Mouse (Mus musculus) intestine, embryonic 15.5 days (tissue): Measurements from ENCODE around the gene Scube1. TPM values are rescaled to one million over a fixed set of nuclear protein-coding genes. Genes with fewer than 3 reads are reported as not detected.
A peak's percentile ranks its signal among the peaks of the same experiment; 100 is the strongest.

ENCODE experiments used
- ATAC-seq: fragments of 200-750 bp; cut with Nextera tagmentation; 2 replicates; pipeline ENCODE4 v1.8.0; 2017; ENCODE audit warnings: moderate TSS enrichment, moderate library complexity
- H3K27ac ChIP-seq: fragments of 300-500 bp; sonication (generic); 2 replicates; pipeline ENCODE4 v1.5.1; 2015; ENCODE audit warnings: mild to moderate bottlenecking, inconsistent platforms
- H3K27me3 ChIP-seq: fragments of 300-500 bp; sonication (generic); replicated peaks from 2 replicates; pipeline ENCODE4 v1.6.1; 2015; ENCODE audit warnings: inconsistent platforms
- H3K36me3 ChIP-seq: fragments of 300-500 bp; sonication (generic); 2 replicates; pipeline ENCODE4 v1.6.1; 2015; ENCODE audit warnings: inconsistent platforms
- H3K4me1 ChIP-seq: fragments of 300-500 bp; sonication (generic); replicated peaks from 2 replicates; pipeline ENCODE4 v1.6.1; 2015; ENCODE audit warnings: inconsistent platforms
- H3K4me2 ChIP-seq: fragments of 300-500 bp; sonication (generic); replicated peaks from 2 replicates; pipeline ENCODE4 v1.6.1; 2015; ENCODE audit warnings: mild to moderate bottlenecking, inconsistent platforms
- H3K4me3 ChIP-seq: fragments of 300-500 bp; sonication (generic); replicated peaks from 2 replicates; pipeline ENCODE4 v1.5.1; 2015; ENCODE audit warnings: inconsistent platforms
- H3K9ac ChIP-seq: fragments of 300-500 bp; sonication (generic); 2 replicates; pipeline ENCODE4 v1.6.1; 2015; ENCODE audit warnings: inconsistent platforms
- H3K9me3 ChIP-seq: fragments of 300-500 bp; sonication (generic); 2 replicates; pipeline ENCODE4 v1.6.1; 2016; ENCODE audit warnings: inconsistent platforms
- WGBS: fragments of 180-500 bp; shearing (Covaris S2); methylation state at CpG from one replicate; pipeline ENCODE4 v1.1.7; 2015; 5-methylcytosine and 5-hydroxymethylcytosine counted together
- polyA plus RNA-seq: library from polyadenylated mRNA; unstranded; fragments of >200 nt; fragmentation: Nextera tagmentation; extraction: Ambion mirVana; gene quantifications from 2 replicates; pipeline ENCODE4 v1.2.1, GENCODE M21; 2015

The Scube1 gene
- polyA plus RNA-seq, 1 experiment from 2014 or later = 4.3 TPM

DNA sequence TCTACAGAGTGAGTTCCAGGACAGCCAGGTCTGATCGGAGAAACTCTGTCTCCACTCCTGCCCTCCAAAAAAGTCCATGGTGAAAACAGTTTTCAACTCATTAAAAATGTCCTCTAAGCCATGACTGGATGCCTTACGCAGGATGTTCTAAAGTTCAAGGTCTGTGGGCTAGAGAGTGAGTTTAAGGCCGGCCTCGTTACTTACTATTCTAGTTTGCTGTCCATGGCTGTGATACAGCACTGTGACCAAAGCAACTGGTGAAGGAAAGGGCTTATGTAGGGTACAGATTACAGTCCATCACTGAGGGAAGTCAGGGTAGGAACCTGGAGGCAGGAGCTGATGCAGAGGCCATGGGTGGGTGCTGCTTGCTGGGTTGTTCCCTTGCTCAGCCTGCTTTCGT lies 156.3 kb downstream of the Scube1 start:
- H3K4me1 ChIP-seq = peaks cover 4% of the 10 kb centered on the region; the same call in 1 of the 2 replicates
- no peaks in the 10 kb centered on the region for H3K27me3 ChIP-seq
- H3K36me3 ChIP-seq = no peaks in the 10 kb centered on the region
- H3K9me3 ChIP-seq = no peaks in the 10 kb centered on the region
- ATAC-seq = no peak
- WGBS = 96% methylated on average over 5 of the region's 5 CpGs
- no peak overlapping the region for H3K4me3 ChIP-seq
- H3K27ac ChIP-seq = no peak overlapping the region
- no peak overlapping the region for H3K9ac ChIP-seq
- no peak overlapping the region for H3K4me2 ChIP-seq

DNA sequence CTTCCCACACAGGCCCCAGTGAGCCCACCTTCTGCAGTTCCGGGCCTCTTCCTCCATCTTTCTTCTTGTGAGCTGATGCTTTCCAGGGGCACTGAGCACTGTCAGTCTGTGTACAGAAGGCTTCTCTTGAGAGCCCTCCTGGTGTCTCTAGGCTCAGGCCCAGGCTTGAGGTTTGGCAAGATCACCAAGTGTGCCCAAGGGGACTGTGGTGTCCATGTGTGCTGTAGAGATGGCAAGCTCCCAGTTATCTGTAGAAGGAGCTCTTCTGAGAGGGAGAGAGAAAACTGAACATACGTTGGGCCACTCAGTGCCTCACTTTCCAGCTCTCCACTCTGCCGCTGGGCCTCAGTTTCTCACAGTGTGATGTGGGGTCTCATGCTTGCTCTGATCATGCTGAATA lies 157.1 kb downstream of the Scube1 start:
- no peak for ATAC-seq
- no peaks in the 10 kb centered on the region for H3K27me3 ChIP-seq
- WGBS = 86% methylated on average over 3 of the region's 3 CpGs
- no peak overlapping the region for H3K27ac ChIP-seq
- H3K9ac ChIP-seq = no peak overlapping the region
- H3K4me1 ChIP-seq = peaks cover 11% of the 10 kb centered on the region; the same call in 1 of the 2 replicates
- H3K9me3 ChIP-seq = no peaks in the 10 kb centered on the region
- no peak overlapping the region for H3K4me3 ChIP-seq
- H3K4me2 ChIP-seq = no peak overlapping the region
- H3K36me3 ChIP-seq = no peaks in the 10 kb centered on the region

DNA sequence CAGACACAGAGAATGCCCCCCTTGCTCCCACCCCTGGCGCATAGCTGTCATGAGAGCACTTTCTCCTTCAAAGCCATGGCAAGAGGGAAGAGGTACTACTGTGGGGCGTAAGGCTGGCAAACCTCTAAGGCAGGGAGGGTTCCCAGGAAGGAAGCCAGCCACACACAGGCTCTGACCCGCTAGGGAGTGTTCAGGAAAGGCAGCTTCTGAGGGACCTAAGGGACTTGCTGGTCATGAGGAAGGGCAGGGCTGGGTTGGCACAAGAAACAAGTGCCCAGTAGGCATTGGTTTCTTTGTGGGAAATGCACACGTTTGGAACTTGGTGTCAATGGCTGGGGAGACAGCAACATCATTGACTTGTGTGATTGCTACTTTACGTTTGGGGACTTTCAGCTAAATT lies 158.8 kb downstream of the Scube1 start:
- Histone ChIP-seq H3K27me3 (no peaks in the 10 kb centered on the region), H3K9me3 (no peaks in the 10 kb centered on the region), H3K9ac (no peak overlapping the region), H3K4me1 (peaks cover 12% of the 10 kb centered on the region; the same call in 1 of the 2 replicates), H3K4me3 (no peak overlapping the region), H3K4me2 (no peak overlapping the region), H3K36me3 (no peaks in the 10 kb centered on the region), H3K27ac (no peak overlapping the region)
- ATAC-seq = no peak
- 73% methylated on average over 5 of the region's 5 CpGs for WGBS

DNA sequence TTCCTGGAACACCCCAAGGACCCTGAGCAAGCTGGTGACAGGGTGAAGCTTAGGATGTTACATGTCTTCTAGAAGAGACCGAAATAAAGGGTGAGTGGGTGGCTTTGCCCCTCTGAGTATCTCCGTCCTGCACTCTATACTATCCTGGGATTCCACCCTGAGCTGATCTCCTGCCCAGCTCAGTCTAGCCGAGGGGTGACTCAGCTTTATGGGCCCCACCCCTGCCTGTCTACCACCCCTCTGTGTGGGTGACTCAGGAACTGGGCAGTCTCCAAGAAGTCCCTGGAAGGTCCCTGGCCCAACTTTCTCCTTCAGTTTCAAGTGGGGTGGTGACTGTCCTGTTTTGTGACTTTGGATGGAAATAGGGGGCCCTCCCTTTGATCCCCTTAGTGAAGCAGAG lies 159.4 kb downstream of the Scube1 start:
- ATAC-seq = no peak
- WGBS = 71% methylated on average over 3 of the region's 3 CpGs
- no peak overlapping the region for H3K27ac ChIP-seq

DNA sequence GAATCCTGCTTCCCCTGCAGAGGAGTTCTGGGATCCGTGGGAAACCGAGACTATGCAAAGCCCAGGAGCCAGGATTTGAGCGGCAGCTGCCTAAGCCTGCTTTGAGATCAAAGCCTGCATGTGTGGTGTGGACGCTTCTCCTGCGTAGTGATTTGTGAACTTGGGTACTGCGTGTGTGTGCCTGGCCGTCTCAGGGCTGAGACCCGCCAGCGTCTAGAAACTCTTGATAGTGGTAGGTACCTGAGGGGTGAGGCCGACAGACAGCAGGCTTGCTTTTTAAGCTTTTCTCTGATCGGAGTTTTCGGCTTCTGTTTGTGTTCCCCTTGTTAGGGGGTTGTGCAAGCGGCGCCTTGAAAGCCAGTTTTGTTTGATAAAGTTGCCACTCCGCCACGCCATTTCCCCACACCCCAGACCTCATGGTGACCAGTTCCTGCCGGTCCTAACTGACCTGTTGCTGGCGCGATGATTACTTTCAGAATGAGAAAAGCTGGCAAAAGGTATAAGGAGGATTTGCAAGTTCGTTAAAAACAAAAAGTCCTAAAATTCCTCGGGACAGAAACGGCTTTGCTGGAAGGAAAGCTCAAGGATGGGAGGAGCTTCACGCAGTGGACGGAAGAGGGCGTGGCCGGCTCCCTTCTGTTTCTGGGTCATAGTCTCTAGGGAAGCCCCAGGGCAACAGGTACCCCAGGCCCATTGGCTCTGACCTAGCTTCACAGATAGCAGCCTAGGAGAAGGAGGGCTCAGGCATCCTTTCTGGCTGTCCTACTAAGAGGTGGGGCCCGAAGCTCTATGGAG lies 160.8 kb downstream of the Scube1 start:
- ATAC-seq = peak; percentile 67
- 2% methylated on average over 27 of the region's 27 CpGs for WGBS
- Histone ChIP-seq H3K4me1 (peaks cover 12% of the 10 kb centered on the region; the same call in 1 of the 2 replicates), H3K27ac (peak overlapping the region; percentile 59; the same call in 1 of the 2 replicates), H3K36me3 (no peaks in the 10 kb centered on the region), H3K4me2 (peak overlapping the region; percentile 98), H3K4me3 (peak overlapping the region; percentile 54), H3K27me3 (no peaks in the 10 kb centered on the region), H3K9me3 (no peaks in the 10 kb centered on the region), H3K9ac (peak overlapping the region; percentile 59)

More for the DNA sequence above, 159.4 kb downstream of the Scube1 start:
- Histone ChIP-seq H3K9me3 (no peaks in the 10 kb centered on the region), H3K4me1 (peaks cover 12% of the 10 kb centered on the region; the same call in 1 of the 2 replicates), H3K4me2 (no peak overlapping the region), H3K36me3 (no peaks in the 10 kb centered on the region), H3K9ac (no peak overlapping the region), H3K4me3 (no peak overlapping the region), H3K27me3 (no peaks in the 10 kb centered on the region)

DNA sequence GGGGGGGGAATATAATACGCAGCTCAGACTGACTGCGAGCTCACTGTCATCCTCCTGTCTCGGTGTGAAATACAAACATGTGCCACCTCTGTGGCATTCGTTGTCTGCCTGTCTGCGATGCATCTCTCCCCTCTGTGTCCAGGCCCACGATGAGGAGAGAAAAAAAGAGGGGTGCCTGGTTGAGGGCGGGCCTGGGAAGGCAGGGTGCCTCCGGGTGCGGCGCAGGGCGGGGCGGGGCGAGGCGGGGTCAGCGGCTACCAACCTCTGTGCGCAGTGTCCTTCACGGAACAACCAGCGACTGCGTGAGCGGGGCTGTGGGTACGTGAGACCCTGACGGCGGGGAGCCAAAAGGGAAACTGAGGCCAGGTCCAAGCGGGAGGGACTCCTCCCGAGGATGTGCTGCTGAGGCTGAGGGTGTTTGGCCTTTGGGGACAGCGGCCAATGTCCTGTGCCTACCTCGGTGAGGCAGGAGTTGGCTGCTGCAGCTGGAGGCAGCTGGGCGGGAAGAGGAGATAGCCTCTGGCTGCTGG lies 161.4 kb downstream of the Scube1 start, which contains the start of the genes Tspo and Mcat:
Gene Tspo, plus strand, starts transcription at position 266 of the 530 bp plus-strand sequence.
Gene Mcat, minus strand, starts transcription at position 461 of the 530 bp plus-strand sequence.
- no peaks in the 10 kb centered on the region for H3K36me3 ChIP-seq
- H3K4me2 ChIP-seq = peak within 1 kb of the TSS; percentile 98
- H3K9ac ChIP-seq = peak within 1 kb of the TSS; percentile 59
- peak within 1 kb of the TSS; percentile 59; the same call in 1 of the 2 replicates for H3K27ac ChIP-seq
- H3K4me3 ChIP-seq = peak within 1 kb of the TSS; percentile 54
- no peaks in the 10 kb centered on the region for H3K9me3 ChIP-seq
- under 1% methylated on average over 28 of the region's 28 CpGs for WGBS
- no peaks in the 10 kb centered on the region for H3K27me3 ChIP-seq
- peak; percentile 81 for ATAC-seq
- H3K4me1 ChIP-seq = peaks cover 12% of the 10 kb centered on the region; the same call in 1 of the 2 replicates

DNA sequence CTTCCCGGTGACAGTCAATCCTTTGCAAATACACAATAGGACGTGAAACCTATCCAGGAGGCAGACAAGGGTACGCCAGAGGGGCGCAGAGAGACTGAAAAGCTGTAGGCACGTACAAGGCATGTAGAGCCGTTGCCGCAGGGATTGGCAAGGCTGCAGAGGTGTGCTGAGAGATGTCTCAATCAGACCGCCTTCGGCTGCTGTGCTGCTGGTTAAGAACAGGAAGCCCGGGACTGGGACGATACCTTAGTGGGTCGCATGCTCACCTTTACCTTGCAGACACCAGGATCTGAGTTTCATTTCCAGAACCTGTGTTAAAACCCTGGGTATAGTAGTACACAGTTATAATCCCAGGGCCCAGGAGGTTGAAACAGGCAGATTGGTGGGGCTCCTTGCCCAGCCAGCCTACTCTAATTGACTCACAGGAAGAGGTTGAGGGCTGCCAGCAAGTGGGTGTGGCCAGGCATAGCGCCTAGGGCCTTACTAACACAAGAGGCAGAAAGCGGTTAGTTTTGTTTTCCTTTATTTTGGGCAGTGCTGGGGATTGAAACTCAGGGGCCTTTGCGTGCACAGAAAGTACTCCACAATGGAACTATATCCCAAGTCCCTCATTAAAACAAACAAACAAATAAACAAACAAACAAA lies 162.1 kb downstream of the Scube1 start:
- 39% methylated on average over 15 of the region's 15 CpGs for WGBS
- H3K27me3 ChIP-seq = no peaks in the 10 kb centered on the region
- ATAC-seq = peak; percentile 71
- peak overlapping the region; percentile 54; the same call in 1 of the 2 replicates for H3K4me3 ChIP-seq
- peaks cover 12% of the 10 kb centered on the region; the same call in 1 of the 2 replicates for H3K4me1 ChIP-seq
- no peaks in the 10 kb centered on the region for H3K9me3 ChIP-seq
- no peaks in the 10 kb centered on the region for H3K36me3 ChIP-seq
- no peak overlapping the region for H3K27ac ChIP-seq
- peak overlapping the region; percentile 98 for H3K4me2 ChIP-seq
- no peak overlapping the region for H3K9ac ChIP-seq

DNA sequence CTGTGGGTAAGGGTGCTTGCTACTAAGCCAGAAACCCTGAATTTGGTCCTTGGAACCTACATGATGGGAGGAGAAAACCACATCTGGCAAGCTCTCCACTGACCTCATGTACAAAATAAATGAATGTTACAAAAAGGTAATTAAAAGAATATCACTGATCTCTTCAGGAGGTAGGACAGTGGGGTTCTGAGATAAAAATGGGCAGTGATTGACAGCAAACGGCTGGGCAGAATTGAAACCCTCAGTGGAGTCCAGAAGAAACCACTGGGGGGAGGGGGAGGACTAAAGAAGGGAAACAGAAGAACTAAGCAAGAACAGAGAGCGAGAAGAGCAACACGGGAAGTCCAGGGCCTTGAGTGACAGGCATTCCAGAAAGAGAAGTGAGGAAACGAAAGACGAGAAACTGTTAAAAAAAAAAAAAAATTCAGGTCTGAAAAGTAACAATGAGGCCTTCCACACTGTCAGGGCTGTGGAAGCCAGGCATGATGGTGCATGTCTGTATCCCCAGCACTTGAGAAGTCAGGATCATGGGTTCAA lies 163.8 kb downstream of the Scube1 start:
- Histone ChIP-seq H3K4me1 (peaks cover 12% of the 10 kb centered on the region; the same call in 1 of the 2 replicates), H3K9me3 (no peaks in the 10 kb centered on the region), H3K27ac (no peak overlapping the region), H3K4me3 (no peak overlapping the region), H3K36me3 (no peaks in the 10 kb centered on the region), H3K4me2 (no peak overlapping the region), H3K27me3 (no peaks in the 10 kb centered on the region), H3K9ac (no peak overlapping the region)
- no peak for ATAC-seq
- 70% methylated on average over 5 of the region's 5 CpGs for WGBS

DNA sequence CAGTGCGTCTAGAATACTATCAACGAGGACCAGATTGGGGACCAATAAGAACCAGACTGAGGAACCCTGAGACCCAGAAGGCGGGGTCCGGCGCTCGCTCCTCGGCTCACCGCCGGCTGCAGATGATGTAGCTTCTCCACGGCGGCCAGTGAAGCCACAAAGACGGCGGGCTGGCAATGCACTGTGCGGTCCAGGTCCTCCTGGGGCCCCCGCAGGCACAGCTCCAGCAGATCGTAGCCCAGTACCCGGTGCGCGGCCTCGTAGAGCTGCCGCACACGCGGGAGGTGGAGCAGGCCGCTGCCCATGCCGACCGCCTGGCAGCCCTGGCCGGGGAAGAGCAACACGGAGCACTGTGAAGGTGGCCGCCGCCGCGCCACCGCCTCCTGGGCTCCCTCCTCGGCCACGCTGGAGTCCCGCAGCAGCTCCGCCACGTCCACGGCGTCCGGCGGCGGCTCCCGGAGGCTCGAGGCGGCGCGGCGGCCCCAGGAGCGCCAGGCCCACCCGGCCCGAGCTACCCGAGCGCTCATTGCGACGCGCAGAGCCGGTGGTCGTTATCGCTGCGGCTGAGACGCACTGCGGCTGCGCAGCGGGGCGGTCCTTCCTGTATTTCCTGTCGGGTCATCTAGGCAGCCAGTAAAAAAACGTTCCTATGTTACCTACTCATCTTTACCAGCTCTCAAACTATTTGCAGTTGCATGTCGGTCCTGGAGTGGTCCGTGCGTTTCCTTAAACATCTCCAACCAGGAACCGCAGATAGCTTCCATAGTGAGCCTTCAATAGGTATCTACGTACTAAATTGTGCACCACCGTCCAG lies 169.5 kb downstream of the Scube1 start:
- Histone ChIP-seq H3K4me3 (peak overlapping the region; percentile 90), H3K9ac (peak overlapping the region; percentile 94), H3K27ac (peak overlapping the region; percentile 89), H3K4me2 (peak overlapping the region; percentile 85), H3K9me3 (no peaks in the 10 kb centered on the region), H3K27me3 (no peaks in the 10 kb centered on the region), H3K4me1 (0 out of 2 replicates have a peak, but pooled peaks cover 3% of the 10 kb centered on the region), H3K36me3 (peaks cover 5% of the 10 kb centered on the region; the same call in 1 of the 2 replicates)
- peak; percentile 93 for ATAC-seq
- WGBS = under 1% methylated on average over 74 of the region's 74 CpGs
